Mouse (Mus musculus) spleen, adult 2 months (tissue): ENCODE measurements around the gene Hrh3.

Source experiments
- CTCF ChIP-seq: fragments of 200-500 bp; IDR thresholded peaks from 2 replicates; pipeline ENCODE4 v1.5.1; 2011; ENCODE audit warnings: mild to moderate bottlenecking, inconsistent platforms; ENCODE audit not compliant: insufficient read depth, insufficient read length, insufficient replicate concordance; ENCODE audit errors: extremely low read depth
- POLR2A ChIP-seq: fragments of 200-500 bp; IDR thresholded peaks from 2 replicates; pipeline ENCODE4 v1.6.1; 2011; ENCODE audit warnings: low read depth, low read length, inconsistent platforms

DNA sequence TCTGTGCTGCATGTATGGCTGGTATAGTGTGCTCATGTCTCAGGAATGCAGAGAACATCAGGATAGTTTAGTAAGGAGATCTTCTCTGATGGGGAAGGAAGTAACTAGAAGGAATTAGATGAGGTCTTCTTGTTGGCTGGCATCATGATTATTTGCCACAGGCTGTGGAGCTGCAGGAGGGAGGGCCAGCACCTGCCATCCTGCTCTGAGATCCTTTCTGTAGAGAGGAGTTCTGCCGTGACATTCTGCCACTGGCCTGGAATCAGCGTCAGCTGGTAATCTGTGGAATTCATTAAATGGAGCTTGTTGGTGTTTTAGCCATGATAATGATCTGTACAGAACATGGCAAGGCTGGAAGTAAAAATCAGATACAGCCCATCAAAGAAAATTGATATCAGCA lies 41.8 kb upstream of the Hrh3 start:
- TF ChIP-seq POLR2A: no peak
- no peak for TF ChIP-seq CTCF
